Mouse (Mus musculus) limb, embryonic 11.5 days (tissue): ENCODE data around the gene Ncapg2. TPM values are rescaled to one million over a fixed set of nuclear protein-coding genes. Genes with fewer than 3 reads are reported as not detected.

Experiments used
- ATAC-seq: fragments of 200-750 bp; cut with Nextera tagmentation; 2 replicates; pipeline ENCODE4 v1.8.0; 2017; ENCODE audit warnings: low read depth; ENCODE audit not compliant: insufficient number of reproducible peaks, low FRiP score, low TSS enrichment
- DNase-seq: peaks from one replicate; pipeline ENCODE4 v3.0.0-alpha.2; 2015; ENCODE audit warnings: low spot score
- H3K27ac ChIP-seq: fragments of 300-500 bp; sonication (generic); replicated peaks from 2 replicates; pipeline ENCODE4 v1.5.1; 2014; ENCODE audit warnings: low read depth, mild to moderate bottlenecking, low read length
- H3K27me3 ChIP-seq: fragments of 300-500 bp; sonication (generic); 2 replicates; pipeline ENCODE4 v1.6.1; 2014; ENCODE audit warnings: mild to moderate bottlenecking, low read length, mixed read lengths; ENCODE audit not compliant: control insufficient read depth, insufficient read depth
- H3K36me3 ChIP-seq: fragments of 300-500 bp; sonication (generic); 2 replicates; pipeline ENCODE4 v1.6.1; 2014; ENCODE audit warnings: mild to moderate bottlenecking, low read length, moderate library complexity, mixed read lengths; ENCODE audit not compliant: control insufficient read depth, insufficient read depth
- H3K4me1 ChIP-seq: fragments of 300-500 bp; sonication (generic); 2 replicates; pipeline ENCODE4 v1.6.1; 2014; ENCODE audit warnings: low read length, mixed read lengths; ENCODE audit not compliant: control insufficient read depth, insufficient read depth
- H3K4me2 ChIP-seq: fragments of 300-500 bp; sonication (generic); 2 replicates; pipeline ENCODE4 v1.6.1; 2014; ENCODE audit warnings: low read depth, mild to moderate bottlenecking, moderate library complexity; ENCODE audit not compliant: severe bottlenecking
- H3K4me3 ChIP-seq: fragments of 300-500 bp; sonication (generic); 2 replicates; pipeline ENCODE4 v1.5.1; 2014; ENCODE audit warnings: low read depth, low read length
- H3K9ac ChIP-seq: fragments of 300-500 bp; sonication (generic); 2 replicates; pipeline ENCODE4 v1.6.1; 2014; ENCODE audit warnings: mild to moderate bottlenecking, low read length
- H3K9me3 ChIP-seq: fragments of 300-500 bp; sonication (generic); 2 replicates; pipeline ENCODE4 v1.6.1; 2016; ENCODE audit warnings: low read length; ENCODE audit not compliant: control insufficient read depth
- WGBS: fragments of 180-500 bp; shearing (Covaris S2); extraction: QIAGEN DNeasy Blood & Tissue Kit; methylation state at CpG from one replicate; pipeline ENCODE4 v1.1.7; 2014; 5-methylcytosine and 5-hydroxymethylcytosine counted together
- polyA plus RNA-seq: library from polyadenylated mRNA; unstranded; fragments of >200 nt; fragmentation: Nextera tagmentation; extraction: Ambion mirVana; gene quantifications from 2 replicates; pipeline ENCODE4 v1.2.1, GENCODE M21; 2014

Ncapg2 gene
- 45.0 and 45.6 TPM in 2 replicates for polyA plus RNA-seq

GRCm38 (mm10) chr12:116405045-116405835 lies at the start of gene Ncapg2:
Gene Ncapg2 (plus strand): TSS chr12:116405402.
- no peaks in the 10 kb centered on the region for H3K27me3 ChIP-seq
- no peaks in the 10 kb centered on the region for H3K4me1 ChIP-seq
- peak; percentile 99 for ATAC-seq
- under 1% methylated on average over 68 of the region's 72 CpGs for WGBS
- H3K9ac ChIP-seq = peak within 1 kb of the TSS; percentile 84
- peak within 1 kb of the TSS; percentile 77 for H3K4me3 ChIP-seq
- no peak within 1 kb of the TSS for H3K27ac ChIP-seq
- peak within 1 kb of the TSS; percentile 88 for H3K4me2 ChIP-seq
- H3K36me3 ChIP-seq = peaks cover 7% of the 10 kb centered on the region; the same call in 1 of the 2 replicates
- peaks cover 13% of the 10 kb centered on the region for H3K9me3 ChIP-seq
- peak; percentile 99 for DNase-seq

- no peak for ATAC-seq
- no peaks in the 10 kb centered on the region for H3K9me3 ChIP-seq
- no peak overlapping the region for H3K9ac ChIP-seq
- no peaks in the 10 kb centered on the region for H3K27me3 ChIP-seq
- H3K4me2 ChIP-seq = no peak overlapping the region
- no peak for DNase-seq
- H3K4me1 ChIP-seq = no peaks in the 10 kb centered on the region
- no peak overlapping the region for H3K4me3 ChIP-seq
- H3K36me3 ChIP-seq = peaks cover 6% of the 10 kb centered on the region; the same call in 1 of the 2 replicates
- no peak overlapping the region for H3K27ac ChIP-seq
These were observed 43.1 kb upstream of the Ncapg2 start for GRCm38 (mm10) chr12:116362091-116362490.

GRCm38 (mm10) chr12:116366900-116367299 lies 38.3 kb upstream of the Ncapg2 start:
- peaks cover 7% of the 10 kb centered on the region; the same call in 1 of the 2 replicates for H3K36me3 ChIP-seq
- ATAC-seq = no peak
- no peaks in the 10 kb centered on the region for H3K9me3 ChIP-seq
- no peaks in the 10 kb centered on the region for H3K4me1 ChIP-seq
- no peak overlapping the region for H3K4me3 ChIP-seq
- no peak overlapping the region for H3K9ac ChIP-seq
- no peak overlapping the region for H3K4me2 ChIP-seq
- no peaks in the 10 kb centered on the region for H3K27me3 ChIP-seq
- no peak for DNase-seq
- no peak overlapping the region for H3K27ac ChIP-seq
- WGBS = 90% methylated on average over 3 of the region's 3 CpGs

- Histone ChIP-seq H3K4me1 (no peaks in the 10 kb centered on the region), H3K36me3 (peaks cover 7% of the 10 kb centered on the region; the same call in 1 of the 2 replicates), H3K27ac (no peak overlapping the region), H3K9ac (no peak overlapping the region), H3K4me3 (no peak overlapping the region), H3K9me3 (no peaks in the 10 kb centered on the region), H3K27me3 (no peaks in the 10 kb centered on the region), H3K4me2 (no peak overlapping the region)
- 88% methylated on average over 2 of the region's 2 CpGs for WGBS
- no peak for DNase-seq
- ATAC-seq = no peak
These were observed 37.9 kb upstream of the Ncapg2 start for GRCm38 (mm10) chr12:116367346-116367745.

GRCm38 (mm10) chr12:116368857-116369256 lies 36.3 kb upstream of the Ncapg2 start:
- peaks cover 7% of the 10 kb centered on the region; the same call in 1 of the 2 replicates for H3K36me3 ChIP-seq
- DNase-seq (no peak), ATAC-seq (no peak)
- H3K9me3 ChIP-seq = no peaks in the 10 kb centered on the region
- 81% methylated on average over 2 of the region's 2 CpGs for WGBS
- no peak overlapping the region for H3K27ac ChIP-seq
- H3K9ac ChIP-seq = no peak overlapping the region
- H3K4me1 ChIP-seq = no peaks in the 10 kb centered on the region
- H3K4me2 ChIP-seq = no peak overlapping the region
- H3K27me3 ChIP-seq = no peaks in the 10 kb centered on the region
- H3K4me3 ChIP-seq = no peak overlapping the region

GRCm38 (mm10) chr12:116383101-116383500 lies 22.1 kb upstream of the Ncapg2 start:
- H3K4me2 ChIP-seq = no peak overlapping the region
- H3K4me1 ChIP-seq = no peaks in the 10 kb centered on the region
- DNase-seq (no peak), ATAC-seq (no peak)
- H3K27ac ChIP-seq = no peak overlapping the region
- no peak overlapping the region for H3K4me3 ChIP-seq
- no peaks in the 10 kb centered on the region for H3K27me3 ChIP-seq
- H3K36me3 ChIP-seq = no peaks in the 10 kb centered on the region
- H3K9me3 ChIP-seq = no peaks in the 10 kb centered on the region
- H3K9ac ChIP-seq = no peak overlapping the region
- WGBS = 77% methylated on average over 2 of the region's 2 CpGs

- no peaks in the 10 kb centered on the region for H3K36me3 ChIP-seq
- no peak overlapping the region for H3K27ac ChIP-seq
- DNase-seq (no peak), ATAC-seq (no peak)
- H3K4me1 ChIP-seq = no peaks in the 10 kb centered on the region
- H3K9me3 ChIP-seq = no peaks in the 10 kb centered on the region
- no peak overlapping the region for H3K9ac ChIP-seq
- H3K27me3 ChIP-seq = no peaks in the 10 kb centered on the region
- no peak overlapping the region for H3K4me3 ChIP-seq
- H3K4me2 ChIP-seq = no peak overlapping the region
These were observed 21.2 kb upstream of the Ncapg2 start for GRCm38 (mm10) chr12:116383995-116384394.

- Histone ChIP-seq H3K36me3 (no peaks in the 10 kb centered on the region), H3K4me3 (no peak overlapping the region), H3K4me1 (no peaks in the 10 kb centered on the region), H3K9me3 (no peaks in the 10 kb centered on the region), H3K27ac (no peak overlapping the region), H3K4me2 (no peak overlapping the region), H3K27me3 (no peaks in the 10 kb centered on the region), H3K9ac (no peak overlapping the region)
- no peak for DNase-seq
- ATAC-seq = no peak
- WGBS = 89% methylated on average over 1 of the region's 1 CpGs
These were observed 18.4 kb upstream of the Ncapg2 start for GRCm38 (mm10) chr12:116386802-116387201.
